Mouse (Mus musculus) liver, embryonic 16.5 days (tissue): Measurements from ENCODE around the gene Pifo. TPM values are rescaled to one million over a fixed set of nuclear protein-coding genes. Genes with fewer than 3 reads are reported as not detected.
"Not testable (repeated sequence)": the region's sequence is repeated elsewhere in the genome, so short reads cannot be mapped to it uniquely, and the experiment has no call there.

Source experiments
- ATAC-seq: fragments of 200-750 bp; cut with Nextera tagmentation; 2 replicates; pipeline ENCODE4 v1.8.0; 2017; ENCODE audit warnings: low read depth, mild to moderate bottlenecking, moderate number of reproducible peaks, moderate library complexity
- H3K27ac ChIP-seq: fragments of 300-500 bp; sonication (generic); 2 replicates; pipeline ENCODE4 v1.5.1; 2014; ENCODE audit warnings: mild to moderate bottlenecking, low read length
- H3K27me3 ChIP-seq: fragments of 300-500 bp; sonication (generic); 2 replicates; pipeline ENCODE4 v1.6.1; 2014; ENCODE audit warnings: low read depth, low read length, mixed read lengths; ENCODE audit not compliant: control insufficient read depth, insufficient read depth
- H3K36me3 ChIP-seq: fragments of 300-500 bp; sonication (generic); 2 replicates; pipeline ENCODE4 v1.6.1; 2014; ENCODE audit warnings: mild to moderate bottlenecking; ENCODE audit not compliant: control insufficient read depth, insufficient read depth
- H3K4me1 ChIP-seq: fragments of 300-500 bp; sonication (generic); 2 replicates; pipeline ENCODE4 v1.6.1; 2014; ENCODE audit warnings: low read depth, low read length, mixed read lengths; ENCODE audit not compliant: control insufficient read depth
- H3K4me2 ChIP-seq: fragments of 300-500 bp; sonication (generic); 2 replicates; pipeline ENCODE4 v1.6.1; 2014; ENCODE audit warnings: low read depth, low read length, mixed read lengths
- H3K4me3 ChIP-seq: fragments of 300-500 bp; sonication (generic); 2 replicates; pipeline ENCODE4 v1.5.1; 2014; ENCODE audit warnings: low read depth, mild to moderate bottlenecking, low read length
- H3K9ac ChIP-seq: fragments of 300-500 bp; sonication (generic); 2 replicates; pipeline ENCODE4 v1.6.1; 2014; ENCODE audit warnings: low read depth, low read length
- H3K9me3 ChIP-seq: fragments of 300-500 bp; sonication (generic); replicated peaks from 2 replicates; pipeline ENCODE4 v1.6.1; 2016; ENCODE audit warnings: low read length; ENCODE audit not compliant: control insufficient read depth
- WGBS: fragments of 180-500 bp; shearing (Covaris S2); extraction: QIAGEN DNeasy Blood & Tissue Kit; methylation state at CpG from one replicate; pipeline ENCODE4 v1.1.7; 2014; ENCODE audit not compliant: insufficient replicate concordance; 5-methylcytosine and 5-hydroxymethylcytosine counted together
- polyA plus RNA-seq: library from polyadenylated mRNA; unstranded; fragments of >200 nt; fragmentation: Nextera tagmentation; extraction: Ambion mirVana; gene quantifications from 2 replicates; pipeline ENCODE4 v1.2.1, GENCODE M21; 2015

Gene Pifo
- not detected in 2 replicates for polyA plus RNA-seq

DNA sequence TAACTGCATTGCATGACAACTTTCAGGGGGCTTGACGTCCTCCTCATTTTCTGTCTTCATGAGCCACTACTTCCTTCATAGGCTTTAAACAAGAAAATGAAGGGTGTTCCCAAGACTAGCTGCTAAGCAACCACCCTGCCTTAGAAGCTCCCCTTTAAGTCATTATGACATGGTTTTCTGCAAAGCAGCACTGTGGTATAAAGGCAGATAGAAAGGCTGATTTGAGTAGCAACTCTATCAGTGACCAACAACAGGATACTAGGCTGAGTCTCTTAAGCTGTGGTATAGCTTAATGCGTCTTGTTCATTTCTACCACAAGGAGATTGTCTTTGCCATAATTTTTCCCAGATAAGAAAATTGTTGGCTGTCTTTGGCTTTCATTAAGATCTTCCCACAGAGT lies at the start of gene Pifo:
Gene Pifo (minus strand): TSS at position 101 of the 400 bp plus-strand sequence.
- Histone ChIP-seq H3K36me3 (no peaks in the 10 kb centered on the region), H3K4me3 (no peak within 1 kb of the TSS), H3K4me2 (no peak within 1 kb of the TSS), H3K27me3 (no peaks in the 10 kb centered on the region), H3K9ac (no peak within 1 kb of the TSS), H3K4me1 (no peaks in the 10 kb centered on the region), H3K9me3 (no peaks in the 10 kb centered on the region), H3K27ac (no peak within 1 kb of the TSS)
- ATAC-seq = no peak
- 48% methylated on average over 2 of the region's 2 CpGs for WGBS

DNA sequence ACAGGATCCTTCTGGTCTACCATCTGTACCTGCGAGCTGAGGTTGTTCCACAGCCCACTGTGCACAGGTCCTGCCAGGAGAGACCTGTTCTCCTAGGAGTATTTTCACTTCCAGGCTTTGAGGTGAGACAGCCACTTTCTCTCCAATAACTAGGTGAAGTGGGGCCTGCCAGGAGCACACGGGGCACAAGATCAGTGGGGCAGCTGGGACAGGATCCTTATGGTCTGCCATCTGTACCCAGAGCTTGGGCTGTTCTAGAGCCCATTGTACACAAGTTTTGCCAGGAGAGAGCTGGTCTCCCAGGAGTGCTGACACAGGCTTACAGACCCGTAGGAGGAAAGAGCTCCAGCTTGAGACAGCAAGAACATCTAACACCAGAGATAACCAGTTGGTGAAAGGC lies 43.5 kb upstream of the Pifo start:
- ATAC-seq = no peak
- H3K36me3 ChIP-seq = no peaks in the 10 kb centered on the region
- no peaks in the 10 kb centered on the region for H3K27me3 ChIP-seq
- no peak overlapping the region for H3K4me3 ChIP-seq
- no peak overlapping the region for H3K9ac ChIP-seq
- H3K4me1 ChIP-seq = no peaks in the 10 kb centered on the region
- no peak overlapping the region for H3K27ac ChIP-seq
- WGBS = 45% methylated on average over 3 of the region's 3 CpGs
- H3K4me2 ChIP-seq = no peak overlapping the region
- H3K9me3 ChIP-seq = no peaks in the 10 kb centered on the region

DNA sequence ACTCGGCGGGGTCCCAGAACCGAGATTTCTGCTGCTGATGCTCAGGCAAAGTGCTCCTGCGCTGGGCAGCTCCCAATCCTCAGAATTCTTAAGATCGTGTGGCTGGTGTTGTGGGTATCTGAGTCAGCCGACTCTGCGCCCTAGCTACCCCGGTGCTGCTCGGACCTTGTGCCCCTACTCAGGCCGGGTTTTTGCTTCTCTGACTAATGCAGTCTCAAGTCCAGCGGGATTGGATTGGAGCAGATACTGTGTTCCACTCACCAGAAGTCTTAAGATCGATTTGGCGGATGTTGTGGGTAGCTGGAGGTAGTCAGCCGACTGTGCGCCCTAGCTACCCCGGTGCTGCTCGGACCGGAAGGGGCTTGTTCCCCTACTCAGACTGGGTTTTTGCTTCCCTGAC lies 37.5 kb upstream of the Pifo start:
- Histone ChIP-seq H3K4me2 (no peak overlapping the region), H3K4me3 (no peak overlapping the region), H3K9ac (no peak overlapping the region), H3K27ac (no peak overlapping the region), H3K4me1 (no peaks in the 10 kb centered on the region), H3K9me3 (no peaks in the 10 kb centered on the region), H3K27me3 (no peaks in the 10 kb centered on the region), H3K36me3 (no peaks in the 10 kb centered on the region)
- WGBS = 50% methylated on average over 18 of the region's 18 CpGs
- no peak for ATAC-seq

DNA sequence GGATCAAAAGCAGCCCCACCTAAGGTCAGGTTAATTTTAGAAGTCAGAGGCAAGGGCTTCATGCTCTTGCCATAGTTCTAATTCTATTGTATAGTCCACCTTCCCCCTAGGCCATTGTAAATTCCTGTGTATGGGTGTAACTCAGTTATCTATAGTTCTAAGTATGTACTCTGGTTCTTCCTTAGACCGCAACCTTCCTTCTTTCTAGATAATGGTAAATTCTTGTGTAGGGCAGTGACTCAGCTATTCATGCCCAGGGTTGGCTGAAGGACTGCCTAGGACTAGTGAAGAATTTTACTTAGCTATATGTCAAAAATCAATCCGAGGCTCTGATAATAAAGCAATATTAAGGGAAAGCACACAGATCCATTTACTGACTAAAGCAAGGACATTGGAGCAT lies 25.9 kb upstream of the Pifo start:
- no peaks in the 10 kb centered on the region for H3K4me1 ChIP-seq
- H3K4me2 ChIP-seq = no peak overlapping the region
- H3K9ac ChIP-seq = no peak overlapping the region
- no peaks in the 10 kb centered on the region for H3K9me3 ChIP-seq
- ATAC-seq = no peak
- no peaks in the 10 kb centered on the region for H3K36me3 ChIP-seq
- no peak overlapping the region for H3K27ac ChIP-seq
- 49% methylated on average over 2 of the region's 2 CpGs for WGBS
- no peaks in the 10 kb centered on the region for H3K27me3 ChIP-seq
- no peak overlapping the region for H3K4me3 ChIP-seq

DNA sequence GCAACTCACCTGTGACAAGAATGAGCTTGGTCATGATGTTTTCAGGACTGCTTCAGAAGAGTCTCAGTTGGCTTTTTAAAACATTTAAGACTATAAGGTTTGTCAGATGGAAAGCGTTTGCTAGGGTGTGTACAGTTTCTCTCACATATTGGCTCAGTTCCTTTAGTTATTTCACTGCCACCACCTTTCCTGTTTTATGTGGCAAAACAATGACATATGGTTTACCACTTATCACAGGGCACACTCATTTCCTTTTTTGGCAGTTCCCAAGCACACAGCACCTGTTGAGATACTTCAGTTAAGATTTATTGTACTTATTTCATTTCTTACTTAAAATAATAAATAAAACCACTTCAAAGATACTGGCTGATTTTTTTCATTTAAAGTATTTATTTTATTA lies 18.3 kb upstream of the Pifo start, which contains the start of gene Chil5:
Gene Chil5 (minus strand): TSS at position 34 of the 400 bp plus-strand sequence.
- Histone ChIP-seq H3K9me3 (no peaks in the 10 kb centered on the region), H3K4me3 (no peak within 1 kb of the TSS), H3K36me3 (no peaks in the 10 kb centered on the region), H3K4me2 (no peak within 1 kb of the TSS), H3K27me3 (no peaks in the 10 kb centered on the region), H3K27ac (no peak within 1 kb of the TSS), H3K9ac (no peak within 1 kb of the TSS), H3K4me1 (no peaks in the 10 kb centered on the region)
- WGBS = 39% methylated on average over 1 of the region's 1 CpGs
- ATAC-seq = no peak

DNA sequence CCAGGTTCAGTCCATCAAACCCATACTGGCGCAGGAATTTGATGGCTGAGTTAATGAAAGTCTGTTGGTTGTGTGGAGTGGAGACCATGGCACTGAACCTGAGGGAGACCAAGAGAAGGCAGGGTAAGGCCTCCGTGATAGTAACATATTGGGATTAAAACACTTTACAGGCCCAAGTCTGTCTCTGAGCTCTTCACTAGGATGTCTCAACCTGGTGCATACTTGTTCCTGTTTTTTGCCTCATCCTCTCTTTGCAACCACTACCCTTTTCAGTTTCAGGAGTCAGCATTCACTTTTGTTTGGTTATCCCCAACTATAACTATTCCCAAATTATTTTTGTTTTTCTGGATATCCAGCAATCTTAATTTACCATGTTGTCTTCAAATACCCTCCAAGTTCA lies 9.7 kb upstream of the Pifo start:
- no peaks in the 10 kb centered on the region for H3K9me3 ChIP-seq
- H3K27me3 ChIP-seq = no peaks in the 10 kb centered on the region
- H3K4me2 ChIP-seq = no peak overlapping the region
- no peaks in the 10 kb centered on the region for H3K4me1 ChIP-seq
- WGBS = 58% methylated on average over 2 of the region's 2 CpGs
- H3K9ac ChIP-seq = no peak overlapping the region
- H3K36me3 ChIP-seq = no peaks in the 10 kb centered on the region
- no peak overlapping the region for H3K27ac ChIP-seq
- ATAC-seq = no peak
- H3K4me3 ChIP-seq = no peak overlapping the region

DNA sequence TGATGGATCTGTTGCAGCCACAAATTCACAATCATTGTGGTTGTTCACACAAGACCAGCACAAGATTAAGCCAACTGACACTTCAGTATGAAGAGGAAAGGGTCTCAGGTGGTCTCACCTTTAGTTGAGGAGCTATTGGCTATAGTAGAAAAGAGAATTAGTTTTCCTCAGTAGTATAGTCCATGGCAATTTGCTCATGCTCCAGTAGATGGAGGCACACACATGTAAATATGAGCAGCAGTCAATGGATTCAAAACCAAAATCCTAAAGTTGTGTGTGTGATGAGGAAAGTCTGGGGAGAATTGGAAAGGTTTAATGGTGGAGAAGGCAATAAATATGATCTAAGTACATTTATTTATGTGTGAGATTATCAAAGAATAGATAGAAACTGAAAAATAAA lies 7.4 kb upstream of the Pifo start:
- Histone ChIP-seq H3K9ac (no peak overlapping the region), H3K9me3 (no peaks in the 10 kb centered on the region), H3K4me1 (no peaks in the 10 kb centered on the region), H3K27me3 (no peaks in the 10 kb centered on the region), H3K4me3 (no peak overlapping the region), H3K4me2 (no peak overlapping the region), H3K36me3 (no peaks in the 10 kb centered on the region), H3K27ac (no peak overlapping the region)
- ATAC-seq = no peak

DNA sequence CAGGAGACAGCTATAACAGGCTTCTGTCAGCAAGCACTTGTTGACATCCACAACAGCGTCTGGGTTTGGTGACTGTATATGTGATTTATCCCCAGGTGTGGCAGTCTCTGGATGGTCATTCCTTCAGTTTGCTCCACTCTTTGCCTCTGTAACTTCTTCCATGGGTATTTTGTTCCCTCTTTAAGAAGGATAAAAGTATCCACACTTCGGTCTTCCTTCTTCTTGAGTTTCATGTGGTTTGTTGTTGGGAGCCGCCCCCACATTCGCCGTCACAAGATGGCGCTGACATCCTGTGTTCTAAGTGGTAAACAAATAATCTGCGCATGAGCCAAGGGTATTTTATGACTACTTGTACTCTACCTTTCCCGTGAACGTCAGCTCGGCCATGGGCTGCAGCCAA lies 11.1 kb downstream of the Pifo start:
- WGBS = 55% methylated on average over 10 of the region's 10 CpGs
- H3K4me1 ChIP-seq, H3K9me3 ChIP-seq, H3K36me3 ChIP-seq, H3K27ac ChIP-seq, H3K4me3 ChIP-seq, H3K9ac ChIP-seq, ATAC-seq, H3K4me2 ChIP-seq, H3K27me3 ChIP-seq: not testable (repeated sequence)

DNA sequence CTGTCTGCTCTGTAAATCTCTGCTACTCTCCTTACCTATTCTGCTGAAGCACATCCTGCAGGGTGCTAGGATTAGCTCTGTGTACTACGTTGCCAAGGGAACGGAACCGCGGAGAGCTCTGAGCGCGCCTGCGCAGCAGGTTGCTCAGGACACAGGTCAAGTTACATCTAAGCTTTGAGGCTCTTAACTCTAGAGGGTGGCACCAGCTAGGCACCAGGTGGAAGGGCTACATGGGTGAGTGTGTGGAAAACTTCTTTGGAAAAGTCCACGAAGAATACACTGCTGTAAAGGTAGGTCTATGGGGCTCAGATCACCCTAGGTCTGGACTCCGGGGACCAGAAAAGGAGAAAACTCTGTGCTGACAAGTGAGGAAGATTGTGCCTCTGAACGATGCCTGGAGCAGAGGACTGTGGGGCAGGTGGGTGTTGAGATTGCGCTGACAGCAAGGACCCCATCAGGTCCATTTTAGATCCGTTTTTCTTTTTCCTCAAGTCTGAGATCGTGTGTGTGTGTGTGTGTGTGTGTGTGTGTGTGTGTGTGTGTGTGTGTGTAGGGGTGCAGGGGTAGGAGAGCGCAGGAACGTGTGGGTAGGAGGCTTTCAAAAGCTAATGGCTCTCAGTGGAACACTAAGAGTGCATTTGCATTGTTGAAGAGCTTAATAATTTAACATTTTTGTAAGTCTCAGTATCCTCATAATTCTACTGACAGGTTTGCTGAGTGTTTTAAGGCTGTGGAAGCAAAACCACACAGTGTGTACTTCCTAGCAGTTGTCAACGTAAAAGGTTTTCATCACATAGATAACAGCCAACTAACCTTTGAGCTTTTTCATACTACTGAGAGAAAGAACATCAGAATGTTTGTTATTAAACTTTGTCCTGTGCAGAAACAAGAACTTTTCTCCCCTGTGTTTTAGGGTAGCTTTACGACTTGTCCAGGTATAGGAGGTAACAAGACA lies 12.8 kb downstream of the Pifo start:
- Histone ChIP-seq H3K9ac (no peak overlapping the region), H3K9me3 (no peaks in the 10 kb centered on the region), H3K27me3 (no peaks in the 10 kb centered on the region), H3K4me3 (no peak overlapping the region), H3K27ac (no peak overlapping the region), H3K4me1 (no peaks in the 10 kb centered on the region; the same call in 1 of the 2 replicates), H3K4me2 (no peak overlapping the region), H3K36me3 (no peaks in the 10 kb centered on the region)
- WGBS = 14% methylated on average over 17 of the region's 17 CpGs
- ATAC-seq = no peak
